Mouse (Mus musculus) heart, adult 2 months (tissue): ENCODE measurements around the gene Ppil3.

Experiments
- EP300 ChIP-seq: fragments of 200-500 bp; IDR thresholded peaks from 2 replicates; pipeline ENCODE4 v1.6.1; 2011; ENCODE audit warnings: low read depth, low read length, control low read depth; ENCODE audit not compliant: insufficient read depth
- POLR2A ChIP-seq: fragments of 200-500 bp; IDR thresholded peaks from 2 replicates; pipeline ENCODE4 v1.6.1; 2011; ENCODE audit warnings: mild to moderate bottlenecking, low read depth, low read length, control low read depth; ENCODE audit not compliant: insufficient read depth

- no peak for TF ChIP-seq POLR2A
- no peak for TF ChIP-seq EP300
Measured at GRCm38 (mm10) chr1:58465561-58465960, 20.3 kb upstream of the Ppil3 start.
